Mouse (Mus musculus) heart, embryonic 11.5 days (tissue): ENCODE results near the gene Adcy6. TPM values are rescaled to one million over a fixed set of nuclear protein-coding genes. Genes with fewer than 3 reads are reported as not detected.

Source experiments
- ATAC-seq: fragments of 200-750 bp; cut with Nextera tagmentation; replicated peaks from 2 replicates; pipeline ENCODE4 v1.8.0; 2017; ENCODE audit warnings: moderate library complexity; ENCODE audit not compliant: insufficient number of reproducible peaks, low FRiP score, low TSS enrichment
- H3K27ac ChIP-seq: fragments of 300-500 bp; sonication (generic); 2 replicates; pipeline ENCODE4 v1.5.1; 2014; ENCODE audit warnings: mild to moderate bottlenecking, low read depth, low read length
- H3K27me3 ChIP-seq: fragments of 300-500 bp; sonication (generic); 2 replicates; pipeline ENCODE4 v1.6.1; 2014; ENCODE audit warnings: mild to moderate bottlenecking, low read length, mixed read lengths; ENCODE audit not compliant: control insufficient read depth, insufficient read depth
- H3K36me3 ChIP-seq: fragments of 300-500 bp; sonication (generic); 2 replicates; pipeline ENCODE4 v1.6.1; 2014; ENCODE audit warnings: mild to moderate bottlenecking, low read length, moderate library complexity, mixed read lengths; ENCODE audit not compliant: control insufficient read depth, insufficient read depth
- H3K4me1 ChIP-seq: fragments of 300-500 bp; sonication (generic); 2 replicates; pipeline ENCODE4 v1.6.1; 2014; ENCODE audit warnings: low read length; ENCODE audit not compliant: control insufficient read depth, insufficient read depth
- H3K4me2 ChIP-seq: fragments of 300-500 bp; sonication (generic); 2 replicates; pipeline ENCODE4 v1.6.1; 2014; ENCODE audit warnings: mild to moderate bottlenecking, moderate library complexity
- H3K4me3 ChIP-seq: fragments of 300-500 bp; sonication (generic); 2 replicates; pipeline ENCODE4 v1.5.1; 2014; ENCODE audit warnings: low read depth, low read length
- H3K9ac ChIP-seq: fragments of 300-500 bp; sonication (generic); 2 replicates; pipeline ENCODE4 v1.6.1; 2014; ENCODE audit warnings: mild to moderate bottlenecking, low read depth, low read length, moderate library complexity
- H3K9me3 ChIP-seq: fragments of 300-500 bp; sonication (generic); replicated peaks from 2 replicates; pipeline ENCODE4 v1.6.1; 2016; ENCODE audit warnings: low read length; ENCODE audit not compliant: control insufficient read depth
- WGBS: fragments of 180-500 bp; shearing (Covaris S2); extraction: QIAGEN DNeasy Blood & Tissue Kit; methylation state at CpG from one replicate; pipeline ENCODE4 v1.1.7; 2014; ENCODE audit not compliant: insufficient replicate concordance; 5-methylcytosine and 5-hydroxymethylcytosine counted together
- polyA plus RNA-seq: library from polyadenylated mRNA; unstranded; fragments of >200 nt; fragmentation: Nextera tagmentation; extraction: Ambion mirVana; gene quantifications from 2 replicates; pipeline ENCODE4 v1.2.1, GENCODE M21; 2014

Gene Adcy6
- polyA plus RNA-seq, 1 experiment from 2014 or later = 34.8 TPM

DNA sequence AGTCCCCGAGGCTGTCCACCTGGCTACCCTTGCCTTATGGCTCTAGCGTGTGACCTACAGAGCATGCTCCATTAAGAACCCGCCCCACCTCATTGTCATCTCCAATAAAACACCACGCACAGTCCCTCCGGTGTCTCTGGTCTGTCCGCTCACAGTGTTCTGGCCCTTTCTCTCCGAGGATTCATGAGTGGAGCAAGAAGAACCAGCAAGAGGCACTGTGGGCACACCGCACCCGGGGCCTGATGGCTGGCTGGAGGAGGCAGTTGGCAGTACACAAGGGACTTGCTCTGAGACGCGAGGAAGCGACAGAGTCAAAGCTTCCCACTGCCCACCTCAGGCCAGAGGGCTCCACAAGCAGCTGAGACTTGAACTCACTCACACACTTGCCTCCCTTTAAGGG is 34.5 kb upstream of the Adcy6 start:
- Histone ChIP-seq H3K4me3 (no peak overlapping the region), H3K27ac (no peak overlapping the region), H3K36me3 (peaks cover 46% of the 10 kb centered on the region), H3K9me3 (no peaks in the 10 kb centered on the region), H3K27me3 (peaks cover 3% of the 10 kb centered on the region; the same call in 1 of the 2 replicates), H3K4me2 (no peak overlapping the region), H3K4me1 (no peaks in the 10 kb centered on the region), H3K9ac (no peak overlapping the region)
- ATAC-seq = no peak
- 87% methylated on average over 12 of the region's 12 CpGs for WGBS

GRCm38 (mm10) chr15:98640157-98640556 is 30.3 kb upstream of the Adcy6 start:
- no peak for ATAC-seq
- H3K36me3 ChIP-seq = peaks cover 14% of the 10 kb centered on the region
- no peaks in the 10 kb centered on the region for H3K9me3 ChIP-seq
- H3K27me3 ChIP-seq = peaks cover 19% of the 10 kb centered on the region
- WGBS = 30% methylated on average over 8 of the region's 8 CpGs
- no peak overlapping the region for H3K4me3 ChIP-seq
- no peak overlapping the region for H3K27ac ChIP-seq
- no peak overlapping the region for H3K4me2 ChIP-seq
- no peaks in the 10 kb centered on the region for H3K4me1 ChIP-seq
- H3K9ac ChIP-seq = no peak overlapping the region

DNA sequence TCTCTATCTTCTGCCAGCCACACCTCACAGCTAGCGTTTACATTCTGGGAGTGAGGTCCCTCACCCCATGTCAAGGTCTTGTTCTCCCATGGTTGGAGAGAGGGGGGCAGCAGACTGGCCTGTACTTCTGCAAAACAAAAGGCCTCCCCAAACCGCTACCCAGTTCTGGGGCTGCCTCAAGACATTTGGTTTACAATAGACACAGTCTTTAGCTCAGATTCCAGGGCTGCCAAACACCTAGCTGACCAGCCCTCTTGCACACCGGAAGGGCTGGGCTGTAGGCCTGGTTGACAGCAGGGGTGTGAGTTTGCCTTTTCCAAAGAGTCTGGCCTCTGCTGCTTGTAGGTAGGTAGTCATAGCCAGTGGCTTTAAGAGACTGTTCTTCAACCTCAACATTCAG is 27.3 kb upstream of the Adcy6 start:
- H3K4me3 ChIP-seq = no peak overlapping the region
- H3K4me1 ChIP-seq = peaks cover 12% of the 10 kb centered on the region
- peaks cover 3% of the 10 kb centered on the region; the same call in 1 of the 2 replicates for H3K36me3 ChIP-seq
- ATAC-seq = no peak
- H3K9me3 ChIP-seq = no peaks in the 10 kb centered on the region
- WGBS = 45% methylated on average over 3 of the region's 3 CpGs
- H3K27me3 ChIP-seq = peaks cover 39% of the 10 kb centered on the region
- H3K27ac ChIP-seq = no peak overlapping the region
- H3K4me2 ChIP-seq = no peak overlapping the region
- H3K9ac ChIP-seq = no peak overlapping the region

- WGBS = 52% methylated on average over 5 of the region's 5 CpGs
- no peak overlapping the region for H3K9ac ChIP-seq
- H3K4me1 ChIP-seq = peaks cover 17% of the 10 kb centered on the region
- H3K9me3 ChIP-seq = no peaks in the 10 kb centered on the region
- no peaks in the 10 kb centered on the region for H3K36me3 ChIP-seq
- H3K27me3 ChIP-seq = peaks cover 46% of the 10 kb centered on the region
- H3K4me2 ChIP-seq = no peak overlapping the region
- no peak overlapping the region for H3K4me3 ChIP-seq
- ATAC-seq = no peak
- H3K27ac ChIP-seq = no peak overlapping the region
Measured at GRCm38 (mm10) chr15:98636517-98636916, 26.6 kb upstream of the Adcy6 start.

- Histone ChIP-seq H3K9ac (peak overlapping the region; percentile 72), H3K4me2 (peak overlapping the region; percentile 88), H3K4me3 (peak overlapping the region; percentile 59), H3K27ac (no peak overlapping the region), H3K27me3 (peaks cover 57% of the 10 kb centered on the region), H3K4me1 (peaks cover 25% of the 10 kb centered on the region), H3K9me3 (no peaks in the 10 kb centered on the region), H3K36me3 (no peaks in the 10 kb centered on the region)
- WGBS = under 1% methylated on average over 21 of the region's 21 CpGs
- ATAC-seq = no peak
Measured at GRCm38 (mm10) chr15:98635291-98635841, 25.5 kb upstream of the Adcy6 start.

GRCm38 (mm10) chr15:98634541-98635081 is 24.7 kb upstream of the Adcy6 start:
- no peaks in the 10 kb centered on the region for H3K36me3 ChIP-seq
- peak; percentile 47 for ATAC-seq
- WGBS = 1% methylated on average over 48 of the region's 65 CpGs
- H3K4me1 ChIP-seq = peaks cover 29% of the 10 kb centered on the region
- peak overlapping the region; percentile 72 for H3K9ac ChIP-seq
- peaks cover 63% of the 10 kb centered on the region for H3K27me3 ChIP-seq
- peak overlapping the region; percentile 59 for H3K4me3 ChIP-seq
- H3K4me2 ChIP-seq = peak overlapping the region; percentile 88
- H3K9me3 ChIP-seq = no peaks in the 10 kb centered on the region
- H3K27ac ChIP-seq = no peak overlapping the region

DNA sequence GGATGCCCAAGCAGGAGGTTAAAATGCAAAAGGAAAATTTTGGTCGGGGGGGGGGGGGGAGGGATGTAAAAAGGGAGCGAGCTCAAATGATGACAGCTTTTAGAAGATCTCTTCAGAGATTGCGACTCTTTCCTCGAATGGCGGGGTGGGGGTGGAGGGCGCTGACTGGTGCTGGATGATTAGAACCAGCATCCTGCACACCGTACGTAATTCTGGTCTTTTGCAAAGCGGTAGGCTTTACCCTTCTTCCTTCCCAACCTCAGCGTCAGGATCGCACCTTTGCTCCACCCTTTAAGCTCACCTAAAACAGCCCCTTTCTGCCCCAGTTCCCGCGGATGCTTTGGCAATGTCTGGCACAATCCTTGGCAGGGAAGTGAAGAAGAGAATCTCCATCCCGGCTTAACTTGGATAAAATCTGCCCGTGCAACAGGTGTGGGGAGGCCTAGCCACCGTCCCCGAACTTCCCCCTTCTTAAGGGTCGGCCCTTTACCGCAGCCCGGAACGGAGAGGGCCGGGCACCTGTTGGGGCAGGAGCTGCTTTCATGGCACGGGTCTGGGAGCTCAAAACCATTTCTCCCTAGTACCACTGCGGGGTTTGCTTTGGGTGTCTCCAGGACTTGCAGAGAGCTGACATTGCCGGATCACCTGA is 24.1 kb upstream of the Adcy6 start:
- peak overlapping the region; percentile 59 for H3K4me3 ChIP-seq
- peak overlapping the region; percentile 72 for H3K9ac ChIP-seq
- peaks cover 34% of the 10 kb centered on the region for H3K4me1 ChIP-seq
- WGBS = under 1% methylated on average over 25 of the region's 25 CpGs
- no peak overlapping the region for H3K27ac ChIP-seq
- no peaks in the 10 kb centered on the region for H3K9me3 ChIP-seq
- no peak for ATAC-seq
- H3K36me3 ChIP-seq = no peaks in the 10 kb centered on the region
- peaks cover 62% of the 10 kb centered on the region for H3K27me3 ChIP-seq
- peak overlapping the region; percentile 88 for H3K4me2 ChIP-seq

- H3K4me2 ChIP-seq = peak overlapping the region; percentile 88
- no peaks in the 10 kb centered on the region for H3K9me3 ChIP-seq
- no peak for ATAC-seq
- H3K27me3 ChIP-seq = peaks cover 69% of the 10 kb centered on the region
- no peak overlapping the region for H3K9ac ChIP-seq
- WGBS = 3% methylated on average over 4 of the region's 4 CpGs
- H3K27ac ChIP-seq = no peak overlapping the region
- peak overlapping the region; percentile 59; the same call in 1 of the 2 replicates for H3K4me3 ChIP-seq
- peaks cover 40% of the 10 kb centered on the region for H3K4me1 ChIP-seq
- no peaks in the 10 kb centered on the region for H3K36me3 ChIP-seq
Measured at GRCm38 (mm10) chr15:98632921-98633320, 23.0 kb upstream of the Adcy6 start.
